Mouse (Mus musculus) kidney, postnatal 0 days (tissue): ENCODE measurements at regions not wholly inside any gene's neighbourhood (a gene's known extent, or its start where the extent isn't known, plus 50 kb on each side); places are given as distances from the start of the nearest gene placed in this dataset.
"Not testable (repeated sequence)": the region's sequence is repeated elsewhere in the genome, so short reads cannot be mapped to it uniquely, and the experiment has no call there.

Experiments used
- ATAC-seq: fragments of 200-750 bp; cut with Nextera tagmentation; replicated peaks from 2 replicates; pipeline ENCODE4 v1.8.0; 2017; ENCODE audit warnings: low read depth, moderate number of reproducible peaks, moderate TSS enrichment, moderate library complexity; ENCODE audit not compliant: low FRiP score
- DNase-seq: peaks from one replicate; pipeline ENCODE4 v3.0.0-alpha.2; 2016; ENCODE audit warnings: low spot score
- H3K27ac ChIP-seq: fragments of 300-500 bp; sonication (generic); 2 replicates; pipeline ENCODE4 v1.5.1; 2014; ENCODE audit warnings: mild to moderate bottlenecking
- H3K27me3 ChIP-seq: fragments of 300-500 bp; sonication (generic); 2 replicates; pipeline ENCODE4 v1.6.1; 2014; ENCODE audit warnings: low read length, mixed read lengths; ENCODE audit not compliant: insufficient read depth
- H3K36me3 ChIP-seq: fragments of 300-500 bp; sonication (generic); 2 replicates; pipeline ENCODE4 v1.6.1; 2014; ENCODE audit warnings: low read length, mixed read lengths; ENCODE audit not compliant: insufficient read depth
- H3K4me1 ChIP-seq: fragments of 300-500 bp; sonication (generic); replicated peaks from 2 replicates; pipeline ENCODE4 v1.6.1; 2014; ENCODE audit warnings: antibody characterized with exemption, low read length, mixed read lengths; ENCODE audit not compliant: insufficient read depth
- H3K4me2 ChIP-seq: fragments of 300-500 bp; sonication (generic); 2 replicates; pipeline ENCODE4 v1.6.1; 2014; ENCODE audit warnings: mild to moderate bottlenecking, low read length, moderate library complexity, mixed read lengths
- H3K4me3 ChIP-seq: fragments of 300-500 bp; sonication (generic); replicated peaks from 2 replicates; pipeline ENCODE4 v1.5.1; 2014; ENCODE audit warnings: low read depth, low read length
- H3K9ac ChIP-seq: fragments of 300-500 bp; sonication (generic); 2 replicates; pipeline ENCODE4 v1.6.1; 2014; ENCODE audit warnings: low read depth, low read length
- H3K9me3 ChIP-seq: fragments of 300-500 bp; sonication (generic); replicated peaks from 2 replicates; pipeline ENCODE4 v1.6.1; 2016; ENCODE audit warnings: low read length, inconsistent platforms, mixed read lengths
- CTCF ChIP-seq: IDR thresholded peaks from 2 replicates; pipeline ENCODE4 v1.5.1; 2016; ENCODE audit warnings: antibody characterized with exemption, low read depth, mild to moderate bottlenecking, moderate library complexity
- WGBS: fragments of 180-500 bp; shearing (Covaris S2); extraction: QIAGEN DNeasy Blood & Tissue Kit; methylation state at CpG from one replicate; pipeline ENCODE4 v1.1.7; 2014; 5-methylcytosine and 5-hydroxymethylcytosine counted together

DNA sequence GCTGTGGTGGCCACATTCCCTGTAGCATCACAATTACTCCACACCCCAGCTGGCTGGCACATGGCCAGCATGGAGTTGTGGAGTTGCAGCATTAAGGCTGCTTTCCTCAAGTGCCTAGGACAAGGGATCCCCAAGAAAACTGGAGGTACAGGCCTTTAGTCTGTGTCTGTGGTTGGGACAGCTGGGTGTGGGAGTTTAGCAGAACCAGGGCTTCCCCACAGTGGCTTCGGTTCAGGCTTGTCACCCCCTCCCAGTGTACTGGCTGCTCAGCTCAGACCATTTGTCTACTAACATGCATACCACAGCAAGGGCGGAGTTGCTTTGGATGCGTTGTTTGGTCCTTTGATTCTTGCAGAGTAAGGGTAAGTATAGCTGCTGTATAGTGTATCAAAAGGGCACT, 79.1 kb upstream of the Neurl1b start:
- Histone ChIP-seq H3K27ac (no peak overlapping the region), H3K4me1 (no peaks in the 10 kb centered on the region), H3K27me3 (no peaks in the 10 kb centered on the region), H3K4me2 (no peak overlapping the region), H3K36me3 (no peaks in the 10 kb centered on the region), H3K9ac (no peak overlapping the region), H3K9me3 (no peaks in the 10 kb centered on the region), H3K4me3 (no peak overlapping the region)
- 56% methylated on average over 3 of the region's 3 CpGs for WGBS
- TF ChIP-seq CTCF = no peak
- no peak for DNase-seq
- ATAC-seq = no peak

DNA sequence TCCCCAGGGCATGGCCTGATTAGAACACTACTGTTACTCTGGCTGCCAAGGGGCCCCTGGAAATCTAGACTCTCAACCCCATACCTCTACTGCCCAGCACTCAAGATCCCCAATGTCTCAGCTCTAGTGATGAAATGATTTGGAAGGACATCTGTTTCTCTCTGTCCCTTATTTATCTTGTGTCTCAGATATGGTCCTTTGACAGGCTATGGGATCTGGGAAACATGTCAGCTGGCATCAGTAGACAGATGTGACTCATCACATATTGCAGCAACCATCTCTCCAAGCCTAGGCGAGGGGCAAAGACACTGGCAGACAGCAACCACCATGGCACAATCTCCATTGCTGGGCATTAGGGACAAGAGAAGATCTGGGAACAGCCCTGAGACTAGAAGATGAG, 78.6 kb upstream of the Neurl1b start:
- Histone ChIP-seq H3K27me3 (no peaks in the 10 kb centered on the region), H3K4me1 (no peaks in the 10 kb centered on the region), H3K4me3 (no peak overlapping the region), H3K9me3 (no peaks in the 10 kb centered on the region), H3K27ac (no peak overlapping the region), H3K36me3 (no peaks in the 10 kb centered on the region), H3K9ac (no peak overlapping the region), H3K4me2 (no peak overlapping the region)
- no peak for DNase-seq
- no peak for TF ChIP-seq CTCF
- 96% methylated on average over 1 of the region's 1 CpGs for WGBS
- ATAC-seq = no peak

DNA sequence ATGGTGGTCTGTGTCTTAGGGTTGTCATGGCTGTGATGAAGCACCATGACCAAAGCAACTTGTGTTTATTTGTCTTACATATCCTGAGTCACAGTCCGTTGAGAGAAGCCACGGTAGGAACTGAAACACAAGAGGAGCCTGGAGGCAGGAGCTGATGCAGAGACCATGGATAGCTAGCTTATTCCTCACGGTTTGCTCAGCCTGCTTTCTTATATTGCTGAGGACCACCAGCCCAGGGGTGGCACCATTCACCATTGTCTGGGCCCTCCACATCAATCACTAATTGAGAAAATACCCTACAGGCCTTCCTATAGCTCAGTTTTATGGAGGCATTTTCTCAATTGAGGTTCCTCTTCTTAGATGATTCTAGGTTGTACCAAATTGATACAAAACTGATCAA, 77.5 kb upstream of the Neurl1b start:
- 77% methylated on average over 3 of the region's 3 CpGs for WGBS
- Histone ChIP-seq H3K27me3 (no peaks in the 10 kb centered on the region), H3K9ac (no peak overlapping the region), H3K4me3 (no peak overlapping the region), H3K27ac (no peak overlapping the region), H3K4me1 (no peaks in the 10 kb centered on the region), H3K36me3 (no peaks in the 10 kb centered on the region), H3K4me2 (no peak overlapping the region), H3K9me3 (no peaks in the 10 kb centered on the region)
- no peak for DNase-seq
- TF ChIP-seq CTCF = no peak
- ATAC-seq = no peak

DNA sequence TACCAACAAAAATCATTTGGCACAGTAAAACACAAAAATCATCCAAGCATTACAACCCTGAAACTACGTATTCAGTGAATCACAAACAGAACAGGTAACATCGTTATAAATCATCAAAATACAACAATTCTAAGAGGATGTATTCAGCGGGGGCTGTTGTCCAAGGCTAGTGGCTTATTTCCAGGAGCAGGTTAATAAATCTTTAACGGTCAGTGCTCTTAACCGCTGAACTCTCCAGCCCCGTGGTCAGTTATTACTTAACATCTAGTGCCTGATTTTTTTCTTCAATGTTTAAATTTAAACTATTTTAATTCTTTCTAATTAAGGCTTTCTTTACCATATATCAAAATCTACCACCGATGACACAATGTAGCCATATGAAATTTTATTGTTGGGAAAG, 69.2 kb upstream of the Neurl1b start:
- H3K9ac ChIP-seq, H3K4me1 ChIP-seq, DNase-seq, H3K9me3 ChIP-seq, H3K27ac ChIP-seq, H3K36me3 ChIP-seq, ATAC-seq, H3K4me3 ChIP-seq, H3K4me2 ChIP-seq, H3K27me3 ChIP-seq: not testable (repeated sequence)
- 33% methylated on average over 7 of the region's 7 CpGs for WGBS

DNA sequence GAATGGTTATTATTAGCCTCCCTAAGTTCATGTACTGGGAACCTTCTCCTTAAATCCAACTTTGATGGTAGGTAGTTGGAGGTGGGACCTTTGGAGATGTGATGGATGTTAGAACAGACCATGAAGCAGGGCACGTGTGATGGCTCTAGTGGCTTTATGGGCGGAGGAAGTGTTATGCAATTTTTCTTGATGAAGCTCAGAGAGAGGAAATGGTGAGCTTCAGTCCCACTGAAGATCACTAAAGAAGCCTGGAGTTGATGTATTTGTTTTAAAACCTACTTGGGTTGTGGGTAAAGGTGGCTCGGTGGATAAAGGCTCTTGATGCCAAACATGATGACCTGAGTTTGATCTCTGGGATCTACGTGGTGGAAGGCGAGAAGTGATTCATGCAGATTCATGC, 66.5 kb upstream of the Neurl1b start:
- H3K36me3 ChIP-seq = no peaks in the 10 kb centered on the region
- H3K4me2 ChIP-seq = no peak overlapping the region
- WGBS = 85% methylated on average over 5 of the region's 5 CpGs
- H3K27me3 ChIP-seq = no peaks in the 10 kb centered on the region
- ATAC-seq (no peak), DNase-seq (no peak)
- TF ChIP-seq CTCF = no peak
- no peak overlapping the region for H3K9ac ChIP-seq
- no peaks in the 10 kb centered on the region for H3K9me3 ChIP-seq
- H3K4me1 ChIP-seq = no peaks in the 10 kb centered on the region
- H3K4me3 ChIP-seq = no peak overlapping the region
- no peak overlapping the region for H3K27ac ChIP-seq

DNA sequence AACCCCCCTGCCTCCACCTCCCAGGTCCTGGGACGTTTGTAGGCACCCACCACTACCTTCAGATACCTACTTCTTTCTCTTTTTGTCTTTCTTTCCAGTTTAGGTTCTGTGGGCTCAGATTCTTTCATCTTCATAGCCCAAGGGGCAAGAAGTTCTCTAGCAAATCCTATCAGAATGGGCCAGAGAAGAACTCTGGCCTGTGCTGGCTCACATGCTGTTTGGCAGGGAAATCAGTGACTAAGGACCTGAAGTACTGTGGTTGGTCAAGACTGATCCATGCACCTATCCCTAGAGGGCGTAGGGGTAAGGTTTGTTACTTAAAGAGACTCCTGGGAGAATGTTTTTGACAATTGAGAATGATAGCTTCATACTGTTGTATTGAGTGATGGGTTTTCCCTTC, 64.9 kb upstream of the Neurl1b start:
- Histone ChIP-seq H3K36me3 (no peaks in the 10 kb centered on the region), H3K9ac (no peak overlapping the region), H3K27me3 (no peaks in the 10 kb centered on the region), H3K27ac (no peak overlapping the region), H3K4me1 (no peaks in the 10 kb centered on the region), H3K4me2 (no peak overlapping the region), H3K4me3 (no peak overlapping the region), H3K9me3 (no peaks in the 10 kb centered on the region)
- ATAC-seq (no peak), DNase-seq (no peak)
- 66% methylated on average over 2 of the region's 2 CpGs for WGBS
- no peak for TF ChIP-seq CTCF

DNA sequence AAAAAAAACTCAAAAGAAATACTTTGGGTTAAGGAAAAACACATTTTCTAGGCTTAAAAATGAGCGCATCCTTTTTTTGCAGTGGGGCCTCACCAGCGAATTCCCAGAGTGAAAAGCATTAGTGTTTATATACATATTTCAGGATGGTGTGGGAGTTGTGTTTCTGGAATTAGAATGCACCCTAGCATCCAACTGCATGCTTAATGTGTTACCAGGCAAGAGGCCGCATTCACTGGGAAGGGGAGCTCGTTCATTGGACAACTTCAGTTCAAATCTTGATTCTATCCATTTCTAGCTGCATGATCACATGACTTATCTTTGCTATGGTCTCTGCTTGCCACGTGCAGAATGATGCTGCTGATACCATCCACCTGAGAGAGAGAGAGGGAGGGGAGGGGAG, 64.4 kb upstream of the Neurl1b start:
- Histone ChIP-seq H3K4me1 (no peaks in the 10 kb centered on the region), H3K4me2 (no peak overlapping the region), H3K9me3 (no peaks in the 10 kb centered on the region), H3K27ac (no peak overlapping the region), H3K4me3 (no peak overlapping the region), H3K9ac (no peak overlapping the region), H3K27me3 (no peaks in the 10 kb centered on the region), H3K36me3 (no peaks in the 10 kb centered on the region)
- no peak for TF ChIP-seq CTCF
- DNase-seq (no peak), ATAC-seq (no peak)
- WGBS = 72% methylated on average over 5 of the region's 5 CpGs
